Mouse (Mus musculus) G1E (cell line): ENCODE data around the gene Pes1.

Experiments
- CTCF ChIP-seq: IDR thresholded peaks from 2 replicates; pipeline ENCODE4 v1.5.1; 2012; ENCODE audit warnings: low read depth, low read length, inconsistent platforms, mixed read lengths
- GATA1 ChIP-seq: IDR thresholded peaks from 2 replicates; pipeline ENCODE4 v1.6.1; 2012; ENCODE audit warnings: borderline replicate concordance, low read length, inconsistent platforms, mixed read lengths
- GATA2 ChIP-seq: IDR thresholded peaks from 2 replicates; pipeline ENCODE4 v1.6.1; 2012; ENCODE audit warnings: low read depth, low read length, inconsistent platforms, borderline replicate concordance
- POLR2AphosphoS5 ChIP-seq: IDR thresholded peaks from 2 replicates; pipeline ENCODE4 v1.6.1; 2012; ENCODE audit warnings: low read depth, low read length, inconsistent platforms; ENCODE audit not compliant: insufficient replicate concordance
- TAL1 ChIP-seq: conservative IDR thresholded peaks from 2 replicates; pipeline ENCODE4 v1.6.1; 2012; ENCODE audit warnings: low read depth, low read length, inconsistent platforms, mixed read lengths

GRCm38 (mm10) chr11:4012616-4013015, 48.8 kb downstream of the Pes1 start:
- TF ChIP-seq CTCF = no peak
- TF ChIP-seq GATA1 = no peak
- TF ChIP-seq POLR2AphosphoS5 = no peak
- TF ChIP-seq GATA2 = no peak
- TF ChIP-seq TAL1 = no peak
